Mouse (Mus musculus) erythroblast, embryonic 14.5 days (primary cell): ENCODE results near the gene Pcdh9.

Source experiments
- GATA1 ChIP-seq: IDR thresholded peaks from 2 replicates; pipeline ENCODE4 v1.6.1; 2012; ENCODE audit warnings: low read length, inconsistent platforms, mixed read lengths
- TAL1 ChIP-seq: IDR thresholded peaks from 3 replicates; pipeline ENCODE4 v1.6.1; 2012; ENCODE audit warnings: low read length, inconsistent platforms, mixed read lengths

DNA sequence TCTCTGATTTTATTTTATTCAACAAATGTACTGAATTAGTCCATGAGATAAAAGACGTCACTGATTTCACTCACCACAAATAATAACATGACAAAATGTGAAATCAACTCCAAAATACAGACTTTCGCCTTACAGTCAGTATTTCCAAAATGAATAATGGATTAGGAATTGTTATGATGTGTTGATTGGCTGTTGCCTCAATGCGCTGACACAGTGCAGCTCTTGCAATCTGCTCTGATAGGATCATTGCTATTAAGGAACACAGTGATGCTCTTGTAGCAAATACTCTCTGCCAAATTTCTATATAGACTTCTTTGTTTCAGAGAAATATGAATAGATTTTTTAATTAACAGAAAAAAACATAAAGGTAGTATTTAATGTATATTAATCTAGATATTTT is 373.8 kb downstream of the Pcdh9 start:
- TF ChIP-seq GATA1: no peak
- TF ChIP-seq TAL1: no peak
